Mouse (Mus musculus) liver, adult 2 months (tissue): ENCODE measurements around the gene Atp2c2.

Experiments
- CTCF ChIP-seq: fragments of 200-500 bp; IDR thresholded peaks from 2 replicates; pipeline ENCODE4 v1.5.1; 2011; ENCODE audit warnings: low read depth, low read length, control low read depth
- POLR2A ChIP-seq: fragments of 200-500 bp; IDR thresholded peaks from 2 replicates; pipeline ENCODE4 v1.6.1; 2011; ENCODE audit warnings: low read length, control low read depth; ENCODE audit not compliant: insufficient read depth; ENCODE audit errors: extremely low read depth

- no peak for TF ChIP-seq CTCF
- no peak for TF ChIP-seq POLR2A
These were observed 33.4 kb upstream of the Atp2c2 start, which contains the start of gene Wfdc1 for GRCm38 (mm10) chr8:119666219-119666951.
